9 mouse cellular contexts compared by ENCODE assay signal in the genomic region with DNA sequence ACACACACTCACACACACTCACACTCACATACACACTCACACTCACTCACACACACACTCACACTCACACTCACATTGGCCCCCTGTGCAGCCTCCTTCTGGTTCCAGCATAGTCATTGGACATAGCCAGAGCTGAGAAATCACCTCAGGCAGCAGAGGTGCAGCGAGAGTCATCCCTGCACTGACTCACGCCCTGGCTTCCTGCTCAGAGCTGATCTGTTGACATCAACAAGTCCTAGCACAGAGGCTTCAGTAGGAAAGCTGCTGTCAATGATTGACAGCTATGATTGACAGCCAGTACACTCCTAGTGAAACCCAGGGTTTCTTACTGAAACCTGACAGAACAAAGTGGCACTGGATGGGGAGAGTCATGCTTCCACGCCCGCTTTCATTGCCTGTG. TPM values are rescaled to one million over a fixed set of nuclear protein-coding genes. Genes with fewer than 3 reads are reported as not detected.
DNase-seq lines count a peak whose midpoint lies in the region; ATAC-seq lines count a peak whose summit lies in the region.
"Had no signal": no experiment of that assay in that cellular context is flagged by ENCODE, and none has a peak within 500 bp of the region (broad histone marks: within the 10 kb centered on the region; RNA-seq: fewer than 3 reads in every experiment).

No protein-coding gene starts in this region.

- H3K4me2 ChIP-seq in hindbrain, embryonic 14.5 days (replicated peaks), result no peak overlapping the region

- WGBS in hindbrain, embryonic 10.5 days, result 85% methylated on average over 4 of the region's 4 CpGs
- WGBS in hindbrain, embryonic 14.5 days, result 78% methylated on average over 4 of the region's 4 CpGs

- ATAC-seq in hindbrain, embryonic 14.5 days (ENCODE audit: low FRiP score), result no peak
- no peak for ATAC-seq in megakaryocyte-erythroid progenitor cell, adult 5-6 weeks (replicated peaks; ENCODE audit: low FRiP score, low TSS enrichment, poor library complexity, severe bottlenecking)

- H3K9ac ChIP-seq in hindbrain, embryonic 14.5 days, result no peak overlapping the region

- no peaks in the 10 kb centered on the region for H3K27me3 ChIP-seq in hindbrain, embryonic 10.5 days (ENCODE audit: insufficient read depth, poor library complexity, severe bottlenecking)
- no peaks in the 10 kb centered on the region for H3K27me3 ChIP-seq in hindbrain, embryonic 14.5 days (ENCODE audit: control insufficient read depth, insufficient read depth, low read length)
- H3K27me3 ChIP-seq in megakaryocyte, embryonic 14.5 days (replicated peaks), result no peaks in the 10 kb centered on the region

- H3K9me3 ChIP-seq in hindbrain, embryonic 10.5 days, result no peaks in the 10 kb centered on the region
- H3K9me3 ChIP-seq in hindbrain, embryonic 14.5 days (ENCODE audit: control insufficient read depth, low read length), result no peaks in the 10 kb centered on the region
- H3K9me3 ChIP-seq in megakaryocyte, embryonic 14.5 days, result no peaks in the 10 kb centered on the region

- H3K36me3 ChIP-seq in hindbrain, embryonic 10.5 days, result no peaks in the 10 kb centered on the region
- no peaks in the 10 kb centered on the region for H3K36me3 ChIP-seq in hindbrain, embryonic 14.5 days (replicated peaks; ENCODE audit: control insufficient read depth, insufficient read depth)
- peaks cover 20% of the 10 kb centered on the region for H3K36me3 ChIP-seq in megakaryocyte, embryonic 14.5 days (replicated peaks; ENCODE audit: low read length)

- H3K4me3 ChIP-seq in hindbrain, embryonic 10.5 days, result no peak overlapping the region
- no peak overlapping the region for H3K4me3 ChIP-seq in hindbrain, embryonic 14.5 days (replicated peaks; ENCODE audit: low read length)
- peak overlapping the region; percentile 73 for H3K4me3 ChIP-seq in megakaryocyte, embryonic 14.5 days (replicated peaks)
- H3K4me3 ChIP-seq: erythroblast, embryonic 14.5 days had no signal

- H3K4me1 ChIP-seq in hindbrain, embryonic 10.5 days (replicated peaks), result peaks cover 64% of the 10 kb centered on the region
- peaks cover 22% of the 10 kb centered on the region for H3K4me1 ChIP-seq in hindbrain, embryonic 14.5 days (replicated peaks; ENCODE audit: control insufficient read depth, insufficient read depth, low read length)
- peaks cover 87% of the 10 kb centered on the region for H3K4me1 ChIP-seq in megakaryocyte, embryonic 14.5 days

- H3K27ac ChIP-seq in hindbrain, embryonic 10.5 days, result peak overlapping the region; percentile 50
- H3K27ac ChIP-seq in hindbrain, embryonic 14.5 days, result no peak overlapping the region

- no peak for DNase-seq in hindbrain, embryonic 10.5 days (ENCODE audit: low spot score)
- DNase-seq in hindbrain, embryonic 14.5 days (ENCODE audit: low spot score), result no peak
- peak; percentile 85 for DNase-seq in NIH3T3 (ENCODE audit: low read depth)
- peak; percentile 82 to 88 for DNase-seq in kidney, adult 8-10 months
- no peak for DNase-seq in layer of hippocampus, adult 9-11 months
- no peak for DNase-seq in urinary bladder, postnatal 4 days (ENCODE audit: low spot score in 2 of 2)

RNA-seq across cellular contexts. Expression of a gene that starts 44.7 kb away (rescaled TPM):
- 68.2 and 69.5 TPM in 2 replicates for polyA plus RNA-seq in hindbrain, embryonic 10.5 days (2016; fragmentation: Nextera tagmentation; extraction: Ambion mirVana)
- 73.5 and 76.7 TPM in 2 replicates for polyA plus RNA-seq in hindbrain, embryonic 14.5 days (2014; fragmentation: Nextera tagmentation; extraction: Ambion mirVana)
- 30.0 and 71.8 TPM in 2 replicates for polyA plus RNA-seq in megakaryocyte, embryonic 14.5 days (2012; ENCODE audit: insufficient read depth, low replicate concordance)
- 28.7 and 43.4 TPM in 2 replicates for total RNA-seq in megakaryocyte-erythroid progenitor cell, adult 5-6 weeks (2014; fragmentation: Nextera tagmentation)
- 20.2 and 23.1 TPM in 2 replicates for total RNA-seq in megakaryocyte-erythroid progenitor cell, adult 5-6 weeks (2017)

RNA-seq across cellular contexts. Expression of a gene that starts 59.1 kb away (rescaled TPM):
- polyA plus RNA-seq in hindbrain, embryonic 10.5 days (2016; fragmentation: Nextera tagmentation; extraction: Ambion mirVana), result 37.2 and 37.8 TPM in 2 replicates
- 11.3 and 13.1 TPM in 2 replicates for polyA plus RNA-seq in hindbrain, embryonic 14.5 days (2014; fragmentation: Nextera tagmentation; extraction: Ambion mirVana)
- 28.5 and 57.6 TPM in 2 replicates for polyA plus RNA-seq in megakaryocyte, embryonic 14.5 days (2012; ENCODE audit: insufficient read depth, low replicate concordance)
- 12.5 and 14.1 TPM in 2 replicates for total RNA-seq in megakaryocyte-erythroid progenitor cell, adult 5-6 weeks (2014; fragmentation: Nextera tagmentation)
- total RNA-seq in megakaryocyte-erythroid progenitor cell, adult 5-6 weeks (2017), result 10.7 and 14.3 TPM in 2 replicates

Comparison
In these comparisons a context has a peak if more than half of its experiments do, and no peak if none do; other contexts are left out.
1. DNase-seq: peak in NIH3T3 (single experiment) and kidney, adult 8-10 months (2 of 2); none in hindbrain, embryonic 10.5 days (single experiment), hindbrain, embryonic 14.5 days (single experiment), layer of hippocampus, adult 9-11 months (single experiment) and urinary bladder, postnatal 4 days (0 of 2).